Mouse (Mus musculus): ENCODE results near the gene Ttll9. TPM values are rescaled to one million over a fixed set of nuclear protein-coding genes. Genes with fewer than 3 reads are reported as not detected.
A peak's percentile ranks its signal among the peaks of the same experiment; 100 is the strongest.

The Ttll9 gene
- polyA plus RNA-seq, 1 experiment from 2014 or later: 0.39 TPM

DNA sequence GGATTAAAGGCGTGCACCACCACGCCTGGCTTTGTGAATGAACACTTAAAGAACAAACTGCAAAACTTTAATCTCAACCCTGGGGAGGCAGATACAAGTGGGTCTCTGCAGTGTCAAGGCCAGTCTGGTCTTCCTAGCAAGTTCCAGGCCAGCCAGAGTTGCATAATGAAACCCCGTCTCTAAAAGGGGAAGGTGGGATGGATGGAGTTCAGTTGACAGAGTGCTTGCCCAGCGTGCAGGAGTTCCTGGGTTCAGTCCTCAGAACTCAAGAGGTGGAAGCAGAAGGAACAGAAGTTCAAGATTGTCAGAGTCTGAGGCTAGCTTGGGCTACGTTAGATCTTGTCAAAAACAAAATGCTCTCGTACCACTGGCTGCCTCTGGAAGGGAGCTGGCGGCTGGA is 63.8 kb downstream of the Ttll9 start:
- no peaks in the 10 kb centered on the region for H3K36me3 ChIP-seq (ENCODE audit: control insufficient read depth, insufficient read depth, low read length)
- H3K4me2 ChIP-seq (replicated peaks; ENCODE audit: low read depth, low read length): no peak overlapping the region
- no peaks in the 10 kb centered on the region for H3K9me3 ChIP-seq (ENCODE audit: control insufficient read depth, low read depth, low read length)
- peaks cover 11% of the 10 kb centered on the region for H3K27me3 ChIP-seq (ENCODE audit: control insufficient read depth, insufficient read depth, low read length)
- 81% methylated on average over 7 of the region's 7 CpGs for WGBS
- no peak for ATAC-seq (ENCODE audit: insufficient number of reproducible peaks, insufficient read depth, low FRiP score, low read depth)
- no peak overlapping the region for H3K4me3 ChIP-seq (ENCODE audit: low read depth, low read length)
- H3K9ac ChIP-seq (replicated peaks; ENCODE audit: low read depth, low read length): no peak overlapping the region
- H3K27ac ChIP-seq (ENCODE audit: low read length): no peak overlapping the region
- H3K4me1 ChIP-seq (ENCODE audit: control insufficient read depth, insufficient read depth, low read length): no peaks in the 10 kb centered on the region

DNA sequence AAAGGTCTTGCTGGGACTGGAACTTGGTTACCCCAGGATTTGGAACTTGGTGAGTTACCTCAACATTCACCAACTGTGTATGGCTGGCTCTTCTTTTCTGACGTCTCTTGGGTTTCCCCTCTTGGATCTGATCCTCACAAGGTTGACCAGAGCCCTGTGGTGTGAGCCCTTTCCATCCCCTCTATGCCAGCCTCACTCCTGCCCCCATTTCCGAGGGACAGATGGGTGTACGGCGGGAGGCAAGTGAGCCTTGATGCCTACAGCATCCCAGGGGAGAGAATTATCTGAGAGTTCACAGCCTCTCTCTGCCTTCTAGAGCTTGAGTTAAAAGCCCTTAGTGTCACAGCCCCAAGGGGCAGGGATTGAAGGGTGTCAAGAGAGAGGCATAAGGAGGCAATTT is 65.2 kb downstream of the Ttll9 start:
- Histone ChIP-seq H3K9ac (replicated peaks; ENCODE audit: low read depth, low read length) (no peak overlapping the region), H3K36me3 (ENCODE audit: control insufficient read depth, insufficient read depth, low read length) (no peaks in the 10 kb centered on the region), H3K27ac (ENCODE audit: low read length) (no peak overlapping the region), H3K4me1 (ENCODE audit: control insufficient read depth, insufficient read depth, low read length) (peaks cover 4% of the 10 kb centered on the region; the same call in 1 of the 2 replicates), H3K9me3 (ENCODE audit: control insufficient read depth, low read depth, low read length) (no peaks in the 10 kb centered on the region), H3K4me2 (replicated peaks; ENCODE audit: low read depth, low read length) (no peak overlapping the region), H3K4me3 (ENCODE audit: low read depth, low read length) (no peak overlapping the region), H3K27me3 (ENCODE audit: control insufficient read depth, insufficient read depth, low read length) (peaks cover 23% of the 10 kb centered on the region)
- ATAC-seq (ENCODE audit: insufficient number of reproducible peaks, insufficient read depth, low FRiP score, low read depth): no peak
- WGBS: 43% methylated on average over 4 of the region's 4 CpGs

DNA sequence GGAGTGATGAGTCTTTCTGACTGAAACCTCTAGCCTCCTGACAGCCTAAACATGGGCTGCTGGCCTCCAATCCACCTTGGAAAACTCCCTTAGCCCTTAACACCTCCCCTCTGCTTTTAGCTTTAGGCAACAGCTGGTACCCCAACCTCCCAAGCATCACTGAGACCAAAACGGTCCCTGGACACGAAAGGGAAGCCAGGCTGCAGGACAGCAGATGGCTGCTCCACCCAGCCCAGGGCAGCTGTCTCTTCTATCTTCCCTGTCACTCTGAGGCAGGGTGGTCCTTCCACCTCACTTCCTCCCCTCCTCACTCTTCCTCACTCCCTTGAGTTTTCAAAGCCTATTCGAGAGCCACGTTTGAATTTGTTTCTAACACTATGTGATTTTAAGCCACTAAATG is 68.1 kb downstream of the Ttll9 start:
- Histone ChIP-seq H3K9ac (replicated peaks; ENCODE audit: low read depth, low read length) (no peak overlapping the region), H3K36me3 (ENCODE audit: control insufficient read depth, insufficient read depth, low read length) (no peaks in the 10 kb centered on the region), H3K4me1 (ENCODE audit: control insufficient read depth, insufficient read depth, low read length) (peaks cover 4% of the 10 kb centered on the region; the same call in 1 of the 2 replicates), H3K27me3 (ENCODE audit: control insufficient read depth, insufficient read depth, low read length) (peaks cover 26% of the 10 kb centered on the region), H3K4me2 (replicated peaks; ENCODE audit: low read depth, low read length) (no peak overlapping the region), H3K27ac (ENCODE audit: low read length) (no peak overlapping the region), H3K9me3 (ENCODE audit: control insufficient read depth, low read depth, low read length) (no peaks in the 10 kb centered on the region), H3K4me3 (ENCODE audit: low read depth, low read length) (no peak overlapping the region)
- ATAC-seq (ENCODE audit: insufficient number of reproducible peaks, insufficient read depth, low FRiP score, low read depth): no peak
- WGBS: 21% methylated on average over 4 of the region's 4 CpGs

DNA sequence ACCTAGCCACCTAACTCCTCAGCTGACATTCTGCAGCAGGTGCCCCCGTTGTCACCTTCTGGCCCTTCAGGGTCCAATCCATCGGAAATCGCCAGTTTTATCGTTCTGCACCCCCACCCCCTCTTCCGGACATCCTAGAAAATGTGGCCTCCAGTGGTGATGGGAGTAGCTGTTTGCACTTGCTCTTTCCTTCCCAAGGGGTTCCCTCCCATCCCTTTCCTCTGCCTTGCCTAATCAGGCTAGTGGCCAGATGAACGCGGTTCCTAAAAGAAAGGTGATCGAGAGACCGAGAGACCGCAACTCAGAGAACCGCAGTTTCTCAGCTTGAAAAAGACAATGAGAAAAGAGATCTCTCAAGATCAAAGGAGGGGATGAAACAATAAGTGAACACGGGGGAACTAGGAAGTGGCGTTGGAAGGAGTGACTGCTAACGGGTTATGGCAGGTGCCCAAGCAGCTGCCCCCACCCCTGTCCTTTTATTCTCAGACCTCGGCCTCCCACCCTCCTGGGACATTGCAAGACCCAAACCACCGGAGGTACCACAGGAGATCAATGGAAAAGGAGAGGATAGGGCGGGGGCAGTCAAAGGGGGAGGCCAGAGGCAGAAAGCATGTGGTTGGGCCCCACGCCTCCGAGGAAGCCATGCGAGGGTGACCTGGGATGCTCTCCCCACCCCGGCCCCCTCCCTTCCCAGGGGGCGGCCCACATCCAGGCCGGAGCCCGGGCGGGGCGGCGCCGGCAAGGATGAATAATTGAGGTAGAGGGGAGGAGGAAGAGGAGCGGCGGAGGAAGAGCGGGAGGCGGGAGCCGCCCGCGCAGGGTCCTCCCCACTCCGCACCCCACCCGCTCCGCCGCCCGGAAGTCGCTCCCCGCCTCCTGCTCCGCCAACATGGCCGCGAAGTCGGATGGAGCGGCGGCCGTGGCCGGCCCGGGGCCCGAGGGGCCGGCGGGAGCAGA is 69.1 kb downstream of the Ttll9 start, which contains the start of gene Xkr7:
Xkr7 (plus strand) TSS at position 727 of the 957 bp plus-strand sequence.
- Histone ChIP-seq H3K4me2 (replicated peaks; ENCODE audit: low read depth, low read length) (peak within 1 kb of the TSS; percentile 84), H3K27ac (ENCODE audit: low read length) (no peak within 1 kb of the TSS), H3K4me3 (ENCODE audit: low read depth, low read length) (peak within 1 kb of the TSS; percentile 40), H3K9me3 (ENCODE audit: control insufficient read depth, low read depth, low read length) (no peaks in the 10 kb centered on the region), H3K27me3 (ENCODE audit: control insufficient read depth, insufficient read depth, low read length) (peaks cover 26% of the 10 kb centered on the region), H3K4me1 (ENCODE audit: control insufficient read depth, insufficient read depth, low read length) (peaks cover 4% of the 10 kb centered on the region; the same call in 1 of the 2 replicates), H3K9ac (replicated peaks; ENCODE audit: low read depth, low read length) (no peak within 1 kb of the TSS), H3K36me3 (ENCODE audit: control insufficient read depth, insufficient read depth, low read length) (no peaks in the 10 kb centered on the region)
- peak; percentile 42; the same call in 1 of the 2 replicates for ATAC-seq (ENCODE audit: insufficient number of reproducible peaks, insufficient read depth, low FRiP score, low read depth)
- 2% methylated on average over 54 of the region's 54 CpGs for WGBS

GRCm38 (mm10) chr2:153032083-153032842 is 70.0 kb downstream of the Ttll9 start:
- peak; percentile 56 for ATAC-seq (ENCODE audit: insufficient number of reproducible peaks, insufficient read depth, low FRiP score, low read depth)
- Histone ChIP-seq H3K4me2 (replicated peaks; ENCODE audit: low read depth, low read length) (peak overlapping the region; percentile 84), H3K9ac (replicated peaks; ENCODE audit: low read depth, low read length) (no peak overlapping the region), H3K27ac (ENCODE audit: low read length) (no peak overlapping the region), H3K4me1 (ENCODE audit: control insufficient read depth, insufficient read depth, low read length) (peaks cover 4% of the 10 kb centered on the region; the same call in 1 of the 2 replicates), H3K9me3 (ENCODE audit: control insufficient read depth, low read depth, low read length) (no peaks in the 10 kb centered on the region), H3K4me3 (ENCODE audit: low read depth, low read length) (peak overlapping the region; percentile 40), H3K27me3 (ENCODE audit: control insufficient read depth, insufficient read depth, low read length) (peaks cover 26% of the 10 kb centered on the region), H3K36me3 (ENCODE audit: control insufficient read depth, insufficient read depth, low read length) (no peaks in the 10 kb centered on the region)
- WGBS: 2% methylated on average over 50 of the region's 58 CpGs

DNA sequence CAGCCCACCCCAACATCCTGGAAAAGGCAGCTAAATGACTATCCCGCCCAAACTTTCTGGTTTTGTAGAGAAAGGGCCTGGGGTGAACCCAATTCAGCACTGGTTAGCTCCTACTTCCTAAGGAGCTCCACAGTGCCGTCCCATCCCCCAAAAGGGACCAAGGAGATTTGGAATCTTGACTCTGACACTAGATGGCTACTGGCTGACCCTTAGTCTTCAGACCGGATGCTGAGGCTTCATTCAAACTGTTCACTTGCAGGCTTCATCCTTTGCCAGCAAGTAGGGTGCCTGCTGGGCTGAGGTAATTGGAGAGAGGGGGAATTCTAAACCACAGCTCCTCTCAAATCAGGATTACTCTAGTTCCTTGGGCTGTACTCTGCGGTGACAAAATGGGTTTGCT is 70.7 kb downstream of the Ttll9 start:
- Histone ChIP-seq H3K27me3 (ENCODE audit: control insufficient read depth, insufficient read depth, low read length) (peaks cover 26% of the 10 kb centered on the region), H3K27ac (ENCODE audit: low read length) (no peak overlapping the region), H3K4me3 (ENCODE audit: low read depth, low read length) (0 out of 2 replicates have a peak overlapping the region, but pooled peaks have one; percentile 40), H3K36me3 (ENCODE audit: control insufficient read depth, insufficient read depth, low read length) (no peaks in the 10 kb centered on the region), H3K4me1 (ENCODE audit: control insufficient read depth, insufficient read depth, low read length) (peaks cover 4% of the 10 kb centered on the region; the same call in 1 of the 2 replicates), H3K9me3 (ENCODE audit: control insufficient read depth, low read depth, low read length) (no peaks in the 10 kb centered on the region), H3K4me2 (replicated peaks; ENCODE audit: low read depth, low read length) (no peak overlapping the region), H3K9ac (replicated peaks; ENCODE audit: low read depth, low read length) (no peak overlapping the region)
- ATAC-seq (ENCODE audit: insufficient number of reproducible peaks, insufficient read depth, low FRiP score, low read depth): no peak
- WGBS: 18% methylated on average over 4 of the region's 4 CpGs

- Histone ChIP-seq H3K4me2 (replicated peaks; ENCODE audit: low read depth, low read length) (no peak overlapping the region), H3K9me3 (ENCODE audit: control insufficient read depth, low read depth, low read length) (no peaks in the 10 kb centered on the region), H3K4me1 (ENCODE audit: control insufficient read depth, insufficient read depth, low read length) (peaks cover 4% of the 10 kb centered on the region; the same call in 1 of the 2 replicates), H3K27me3 (ENCODE audit: control insufficient read depth, insufficient read depth, low read length) (peaks cover 26% of the 10 kb centered on the region), H3K4me3 (ENCODE audit: low read depth, low read length) (no peak overlapping the region), H3K9ac (replicated peaks; ENCODE audit: low read depth, low read length) (no peak overlapping the region), H3K27ac (ENCODE audit: low read length) (no peak overlapping the region), H3K36me3 (ENCODE audit: control insufficient read depth, insufficient read depth, low read length) (no peaks in the 10 kb centered on the region)
- no peak for ATAC-seq (ENCODE audit: insufficient number of reproducible peaks, insufficient read depth, low FRiP score, low read depth)
- 68% methylated on average over 5 of the region's 5 CpGs for WGBS
Measured at GRCm38 (mm10) chr2:153033545-153034230, 71.4 kb downstream of the Ttll9 start.

- no peak overlapping the region for H3K4me3 ChIP-seq (ENCODE audit: low read depth, low read length)
- H3K36me3 ChIP-seq (ENCODE audit: control insufficient read depth, insufficient read depth, low read length): no peaks in the 10 kb centered on the region
- ATAC-seq (ENCODE audit: insufficient number of reproducible peaks, insufficient read depth, low FRiP score, low read depth): no peak
- no peak overlapping the region for H3K9ac ChIP-seq (replicated peaks; ENCODE audit: low read depth, low read length)
- H3K27me3 ChIP-seq (ENCODE audit: control insufficient read depth, insufficient read depth, low read length): peaks cover 9% of the 10 kb centered on the region
- H3K4me1 ChIP-seq (ENCODE audit: control insufficient read depth, insufficient read depth, low read length): peaks cover 3% of the 10 kb centered on the region; the same call in 1 of the 2 replicates
- H3K4me2 ChIP-seq (replicated peaks; ENCODE audit: low read depth, low read length): no peak overlapping the region
- 31% methylated on average over 2 of the region's 2 CpGs for WGBS
- no peak overlapping the region for H3K27ac ChIP-seq (ENCODE audit: low read length)
- no peaks in the 10 kb centered on the region for H3K9me3 ChIP-seq (ENCODE audit: control insufficient read depth, low read depth, low read length)
Measured at GRCm38 (mm10) chr2:153036690-153037089, 74.4 kb downstream of the Ttll9 start.

All from stomach, embryonic 14.5 days (tissue).